Mouse (Mus musculus) layer of hippocampus, adult 18-20 months (tissue): Measurements from ENCODE around the gene A3galt2. TPM values are rescaled to one million over a fixed set of nuclear protein-coding genes. Genes with fewer than 3 reads are reported as not detected.
A peak's percentile ranks its signal among the peaks of the same experiment; 100 is the strongest.

Experiments
- DNase-seq, 2 experiments: peaks; one replicate each; pipeline ENCODE4 v3.0.0; 2022; ENCODE audit warnings: low spot score in 2 of 2
- total RNA-seq, 2 experiments: library from RNA; stranded (reverse); gene quantifications; 2 replicates each; pipeline ENCODE4 v1.2.3; 2021

The A3galt2 gene
- total RNA-seq, 2 experiments from 2014 or later = 0.28 to 0.35 TPM

- DNase-seq = no peak
Observed at GRCm38 (mm10) chr4:128793710-128794109, 38.5 kb downstream of the A3galt2 start.

GRCm38 (mm10) chr4:128794198-128794597 is 39.0 kb downstream of the A3galt2 start:
- no peak for DNase-seq

GRCm38 (mm10) chr4:128795596-128795995 is 40.4 kb downstream of the A3galt2 start:
- no peak for DNase-seq

DNA sequence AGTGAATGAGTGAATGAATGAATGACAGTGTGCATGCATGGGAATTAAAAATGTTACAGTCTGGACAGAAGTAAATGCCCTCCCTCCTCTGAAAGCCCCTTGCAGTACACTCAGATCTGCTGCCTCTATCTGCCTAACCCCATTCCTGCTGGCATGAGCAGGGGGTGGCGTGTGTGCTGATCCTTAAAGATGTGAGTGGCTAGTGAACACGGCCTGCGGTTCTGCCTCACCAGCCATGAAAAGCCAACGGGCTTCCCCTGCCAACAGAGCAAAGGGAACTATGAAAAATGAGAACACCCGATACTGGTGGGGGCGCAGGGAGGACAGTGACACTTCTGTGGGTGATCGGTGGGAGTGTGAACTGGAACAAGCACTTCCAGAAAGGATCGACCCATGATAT is 41.6 kb downstream of the A3galt2 start:
- DNase-seq = no peak

DNA sequence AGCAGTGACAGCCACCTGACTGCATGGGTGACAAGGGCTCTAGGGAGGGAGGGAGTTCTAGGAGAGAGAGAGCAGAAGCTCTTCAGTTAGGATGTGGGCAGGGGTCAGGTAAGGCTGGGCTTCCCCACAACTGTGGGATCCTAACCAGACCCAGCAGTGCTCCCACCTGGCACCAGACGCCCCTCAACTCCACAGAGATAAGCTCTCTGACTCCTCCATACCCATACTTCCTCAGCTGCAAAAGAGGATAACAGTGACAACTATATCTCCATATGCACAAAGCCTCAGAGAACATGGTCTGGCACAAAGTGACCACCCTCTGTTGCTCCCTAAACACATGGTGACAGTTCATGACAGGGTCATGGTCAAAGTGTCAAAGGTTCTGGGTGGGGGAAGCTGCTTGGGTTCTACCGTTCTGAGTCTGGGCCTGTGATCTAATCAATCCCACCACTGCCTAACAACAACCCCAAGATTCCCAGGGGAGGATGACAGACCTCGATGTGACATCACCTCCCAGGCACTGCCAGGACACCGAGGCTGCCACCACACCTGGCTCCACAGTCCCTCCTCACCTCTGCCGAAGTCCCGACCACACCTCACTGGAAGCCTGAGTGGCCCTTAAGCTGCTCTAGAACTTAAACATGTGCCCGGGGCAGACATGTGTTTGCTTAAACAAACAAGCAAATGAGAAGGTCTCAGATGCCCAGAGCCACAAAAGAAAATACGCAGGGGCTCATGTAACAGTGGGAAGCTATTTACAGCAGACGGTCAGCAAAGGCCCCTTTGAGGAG is 46.7 kb downstream of the A3galt2 start:
- no peak for DNase-seq

- no peak for DNase-seq
Observed at GRCm38 (mm10) chr4:128803569-128803968, 48.4 kb downstream of the A3galt2 start.

DNA sequence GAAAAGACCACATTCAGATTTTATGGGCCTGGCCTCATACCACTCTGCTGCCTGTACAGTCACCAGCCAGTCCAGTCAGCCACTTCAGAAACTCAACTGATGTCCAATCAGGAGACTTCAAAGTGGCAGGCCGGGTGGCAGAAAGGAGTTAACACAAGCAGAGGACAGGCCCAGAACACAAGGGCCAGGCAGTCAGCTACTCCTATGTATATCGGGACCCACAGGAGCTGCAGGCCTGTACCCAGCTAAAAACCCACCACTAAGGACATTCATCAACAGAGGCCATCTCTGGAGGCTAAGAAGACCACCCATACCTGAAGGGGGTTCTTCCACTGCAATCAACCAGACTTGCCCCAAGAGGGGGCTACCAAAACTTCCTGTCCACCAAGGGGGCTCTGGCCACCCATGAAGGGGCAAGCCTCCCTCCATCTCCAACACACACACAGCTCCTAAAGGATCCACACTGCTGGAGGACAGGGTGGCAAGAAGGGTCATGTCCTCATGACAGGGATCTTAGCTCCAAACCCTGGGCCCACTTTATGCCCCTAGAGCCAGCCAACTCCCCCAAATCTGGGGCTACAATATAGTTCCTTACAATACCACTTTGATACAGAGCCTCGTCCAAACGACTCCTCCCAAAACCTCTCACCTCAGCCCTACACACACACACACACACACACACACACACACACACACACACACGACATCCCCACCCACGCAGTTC is 49.4 kb downstream of the A3galt2 start:
- DNase-seq = no peak

GRCm38 (mm10) chr4:128805150-128806042 is 50.2 kb downstream of the A3galt2 start:
- DNase-seq = peak in 1 of 2 experiments; percentile 52

DNA sequence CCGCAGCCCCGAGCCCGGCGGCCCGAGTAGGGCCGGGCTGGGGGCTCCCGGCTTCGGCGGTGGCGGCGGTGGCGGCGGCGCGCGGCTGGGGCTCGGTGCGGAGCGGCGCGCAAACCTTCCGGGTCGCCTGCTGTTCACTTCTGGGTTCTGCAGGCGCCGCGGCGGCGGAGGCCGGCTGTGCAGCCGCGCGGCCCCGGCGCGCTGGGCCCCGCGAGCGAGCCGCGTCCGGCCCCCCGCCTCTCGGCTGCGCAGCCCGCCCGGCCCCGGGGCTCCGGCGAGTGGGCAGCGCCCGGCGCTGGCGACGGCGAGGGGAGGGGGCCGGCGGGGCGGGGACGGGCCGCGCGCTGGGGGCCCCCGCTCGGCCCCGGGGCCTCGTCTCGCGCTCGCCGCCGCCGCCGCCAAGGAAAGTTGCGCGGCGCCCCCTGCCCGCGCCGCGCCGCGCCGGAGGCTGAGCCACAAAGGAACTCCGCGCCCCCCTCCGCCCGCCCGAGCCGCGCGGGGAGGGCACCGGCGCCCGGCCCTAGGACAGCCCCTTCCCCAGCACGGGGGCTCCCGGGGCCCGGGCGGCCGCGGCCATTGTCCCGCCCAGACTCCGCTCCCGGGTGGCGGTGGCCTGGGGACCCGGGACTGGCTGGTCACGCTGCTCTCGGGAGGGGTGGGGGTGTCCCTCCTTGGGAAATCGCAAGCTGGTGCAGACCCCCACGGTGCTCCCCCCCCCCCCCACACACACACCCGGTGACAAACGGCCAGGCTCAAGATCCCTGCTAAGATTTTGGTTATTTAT is 51.1 kb downstream of the A3galt2 start, which contains the start of gene Zfp362:
Gene Zfp362, minus strand, starts transcription at position 3 of the 784 bp plus-strand sequence.
- peak in 1 of 2 experiments; percentile 47 for DNase-seq

GRCm38 (mm10) chr4:128806827-128807179 is 51.6 kb downstream of the A3galt2 start:
- DNase-seq = no peak

DNA sequence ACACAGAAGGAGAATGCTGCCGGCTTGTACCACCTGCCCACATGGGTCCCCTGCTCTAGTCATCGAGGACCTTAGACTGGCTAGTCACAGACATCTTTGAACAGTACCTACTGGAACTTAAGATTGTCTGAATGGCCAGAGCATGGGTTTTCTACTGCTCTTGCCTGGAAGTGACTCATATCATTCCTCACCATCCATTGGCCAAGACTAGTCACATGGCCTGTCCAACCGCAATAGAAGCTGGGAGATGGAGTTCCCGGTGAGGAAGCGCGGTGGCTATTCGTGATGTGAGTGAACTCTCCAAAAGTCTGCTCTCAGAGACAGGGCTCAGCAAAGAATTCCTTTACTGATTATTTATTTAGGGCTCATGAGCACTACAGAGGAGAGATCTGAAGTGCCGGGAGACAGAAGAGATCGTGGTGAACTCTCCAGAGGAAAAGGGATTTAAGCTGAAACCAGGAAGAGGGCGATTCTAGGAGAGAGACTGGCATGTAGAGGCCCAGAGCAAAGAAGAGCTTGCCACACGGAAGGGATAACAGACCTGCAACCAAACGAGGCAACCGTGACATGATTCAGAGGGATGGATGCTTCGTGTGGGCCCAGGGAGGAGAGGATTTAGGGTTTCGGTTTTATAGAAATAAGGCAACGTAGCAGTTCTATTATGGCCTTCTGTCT is 56.4 kb downstream of the A3galt2 start:
- peak; percentile 84 to 93 for DNase-seq

DNA sequence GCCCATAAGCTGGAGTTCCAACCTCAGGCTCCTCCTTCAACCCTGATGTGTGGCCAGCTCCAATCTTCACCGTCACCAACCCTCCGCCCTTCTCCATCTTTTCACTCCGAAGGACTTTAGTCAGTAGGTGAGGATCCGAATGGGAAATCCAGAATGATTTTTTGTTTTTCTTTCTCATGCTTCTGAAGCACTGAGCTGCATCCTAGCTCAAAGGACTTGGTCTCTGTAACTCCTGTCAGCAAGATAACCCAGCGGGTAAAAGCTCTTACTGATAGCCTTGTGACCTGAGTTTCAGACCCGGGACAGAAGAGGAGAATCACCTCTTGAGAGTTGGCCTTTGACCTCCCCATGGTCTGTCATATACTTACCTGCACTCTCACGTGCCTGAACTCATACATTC is 61.8 kb downstream of the A3galt2 start:
- no peak for DNase-seq

Other genes starting within 250 kb of the A3galt2 start
- 10 to 100 TPM in 1 of 2 experiments, 1 to 10 TPM in 1; 8.7 to 10.6 TPM for gene Zscan20, start 145.3 kb upstream of the A3galt2 start, total RNA-seq
- gene Tlr12, start 136.7 kb upstream of the A3galt2 start, total RNA-seq = under 1 TPM; 0.84 to 0.96 TPM
- gene Phc2, start 100.7 kb upstream of the A3galt2 start, total RNA-seq = 100 to 1,000 TPM in 1 of 2 experiments, 10 to 100 TPM in 1; 99.6 to 102 TPM
- gene Zfp362, start 50.7 kb downstream of the A3galt2 start, total RNA-seq = 10 to 100 TPM; 24.3 to 25.4 TPM
- gene Trim62, start 128.2 kb downstream of the A3galt2 start, total RNA-seq = 10 to 100 TPM; 14.8 to 15.6 TPM
- gene Azin2, start 207.1 kb downstream of the A3galt2 start, total RNA-seq = 10 to 100 TPM; 38.9 to 41.7 TPM
- 10 to 100 TPM; 24.9 TPM for gene Ak2, start 236.6 kb downstream of the A3galt2 start, total RNA-seq